Mouse (Mus musculus) brown adipose tissue, adult 24 weeks (tissue): ENCODE results near the gene Foxp1. TPM values are rescaled to one million over a fixed set of nuclear protein-coding genes. Genes with fewer than 3 reads are reported as not detected.

Experiments
- H3K27ac ChIP-seq: fragments of 200-500 bp; replicated peaks from 2 replicates; pipeline ENCODE4 v1.5.1; 2012; ENCODE audit warnings: low read depth, mild to moderate bottlenecking, low read length
- H3K4me1 ChIP-seq: fragments of 200-500 bp; 2 replicates; pipeline ENCODE4 v1.6.1; 2012; ENCODE audit warnings: low read length, mixed read lengths; ENCODE audit not compliant: control insufficient read depth, insufficient read depth, insufficient read length
- H3K4me3 ChIP-seq: fragments of 200-500 bp; 2 replicates; pipeline ENCODE4 v1.5.1; 2012; ENCODE audit warnings: low read depth, mild to moderate bottlenecking, low read length, moderate library complexity; ENCODE audit not compliant: insufficient read depth
- polyA plus RNA-seq: library from polyadenylated mRNA; stranded (reverse); fragments of >200 nt; gene quantifications from 2 replicates; pipeline ENCODE4 v1.2.4, GENCODE M21; 2012; ENCODE audit not compliant: missing spikeins, insufficient read depth, insufficient read length

Foxp1 gene
- polyA plus RNA-seq, 1 experiment, result 10.1 TPM

- H3K4me3 ChIP-seq, result no peak overlapping the region
- H3K4me1 ChIP-seq, result no peaks in the 10 kb centered on the region
- H3K27ac ChIP-seq, result no peak overlapping the region
Observed at GRCm38 (mm10) chr6:99368118-99368753, 154.3 kb downstream of the Foxp1 start.

- Histone ChIP-seq H3K27ac (no peak overlapping the region), H3K4me3 (no peak overlapping the region), H3K4me1 (peaks cover 5% of the 10 kb centered on the region)
Observed at GRCm38 (mm10) chr6:99364545-99364944, 158.0 kb downstream of the Foxp1 start.

- H3K4me3 ChIP-seq, result no peak overlapping the region
- no peak overlapping the region for H3K27ac ChIP-seq
- H3K4me1 ChIP-seq, result peaks cover 10% of the 10 kb centered on the region
Observed at GRCm38 (mm10) chr6:99360581-99360980, 161.9 kb downstream of the Foxp1 start.

- no peak overlapping the region for H3K4me3 ChIP-seq
- peaks cover 10% of the 10 kb centered on the region for H3K4me1 ChIP-seq
- H3K27ac ChIP-seq, result no peak overlapping the region
Observed at GRCm38 (mm10) chr6:99359765-99360499, 162.6 kb downstream of the Foxp1 start.

GRCm38 (mm10) chr6:99359036-99359698 lies 163.4 kb downstream of the Foxp1 start:
- no peak overlapping the region for H3K27ac ChIP-seq
- H3K4me1 ChIP-seq, result peaks cover 10% of the 10 kb centered on the region
- H3K4me3 ChIP-seq, result no peak overlapping the region

GRCm38 (mm10) chr6:99357931-99358330 lies 164.6 kb downstream of the Foxp1 start:
- Histone ChIP-seq H3K27ac (no peak overlapping the region), H3K4me3 (no peak overlapping the region), H3K4me1 (peaks cover 10% of the 10 kb centered on the region)

GRCm38 (mm10) chr6:99354338-99354737 lies 168.2 kb downstream of the Foxp1 start:
- H3K4me1 ChIP-seq, result peaks cover 6% of the 10 kb centered on the region
- no peak overlapping the region for H3K27ac ChIP-seq
- no peak overlapping the region for H3K4me3 ChIP-seq

GRCm38 (mm10) chr6:99353441-99353840 lies 169.1 kb downstream of the Foxp1 start:
- H3K4me1 ChIP-seq, result peaks cover 3% of the 10 kb centered on the region; the same call in 1 of the 2 replicates
- H3K27ac ChIP-seq, result no peak overlapping the region
- no peak overlapping the region for H3K4me3 ChIP-seq

- H3K27ac ChIP-seq, result no peak overlapping the region
- peaks cover 3% of the 10 kb centered on the region; the same call in 1 of the 2 replicates for H3K4me1 ChIP-seq
- no peak overlapping the region for H3K4me3 ChIP-seq
Observed at GRCm38 (mm10) chr6:99350566-99350965, 172.0 kb downstream of the Foxp1 start.

GRCm38 (mm10) chr6:99350156-99350555 lies 172.4 kb downstream of the Foxp1 start:
- Histone ChIP-seq H3K27ac (no peak overlapping the region), H3K4me3 (no peak overlapping the region), H3K4me1 (peaks cover 3% of the 10 kb centered on the region; the same call in 1 of the 2 replicates)

GRCm38 (mm10) chr6:99347836-99348235 lies 174.7 kb downstream of the Foxp1 start:
- Histone ChIP-seq H3K4me3 (no peak overlapping the region), H3K27ac (no peak overlapping the region), H3K4me1 (peaks cover 3% of the 10 kb centered on the region; the same call in 1 of the 2 replicates)

GRCm38 (mm10) chr6:99344966-99345365 lies 177.6 kb downstream of the Foxp1 start:
- Histone ChIP-seq H3K4me1 (no peaks in the 10 kb centered on the region), H3K27ac (no peak overlapping the region), H3K4me3 (no peak overlapping the region)

- Histone ChIP-seq H3K27ac (no peak overlapping the region), H3K4me3 (no peak overlapping the region), H3K4me1 (no peaks in the 10 kb centered on the region)
Observed at GRCm38 (mm10) chr6:99344357-99344756, 178.2 kb downstream of the Foxp1 start.

- Histone ChIP-seq H3K4me3 (no peak overlapping the region), H3K4me1 (peaks cover 3% of the 10 kb centered on the region), H3K27ac (no peak overlapping the region)
Observed at GRCm38 (mm10) chr6:99343815-99344214, 178.7 kb downstream of the Foxp1 start.

- no peak overlapping the region for H3K27ac ChIP-seq
- no peak overlapping the region for H3K4me3 ChIP-seq
- H3K4me1 ChIP-seq, result peaks cover 12% of the 10 kb centered on the region
Observed at GRCm38 (mm10) chr6:99342416-99342815, 180.1 kb downstream of the Foxp1 start.
